25 mouse cellular contexts compared by ENCODE assay signal in the genomic region with DNA sequence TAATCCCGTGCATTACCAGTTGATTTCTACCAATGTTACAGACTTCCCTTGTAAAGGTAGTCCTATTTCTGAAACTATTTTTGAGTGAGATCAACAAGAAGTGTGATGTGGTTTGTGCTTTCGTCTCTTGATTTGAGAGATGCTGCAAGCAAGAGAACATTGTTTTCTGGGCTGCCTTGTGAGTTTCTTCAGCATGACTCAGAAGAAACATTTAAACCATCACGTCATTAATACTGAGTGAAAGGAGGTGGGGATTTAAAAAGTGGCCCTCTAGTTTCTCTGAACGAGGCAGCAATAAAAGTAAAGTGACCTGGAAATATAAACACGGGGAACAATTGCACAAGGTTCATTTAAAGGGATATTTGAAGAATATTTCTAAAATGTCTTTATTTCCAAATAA.
"Had no signal": no experiment of that assay in that cellular context is flagged by ENCODE, and none has a peak within 500 bp of the region (broad histone marks: within the 10 kb centered on the region; RNA-seq: fewer than 3 reads in every experiment).

No protein-coding gene starts in this region.

- H3K4me3 ChIP-seq: heart, adult 2 months; heart, embryonic 13.5 days; heart, embryonic 15.5 days; hindbrain, embryonic 13.5 days; hindbrain, embryonic 15.5 days; kidney, embryonic 15.5 days; left cerebral cortex, adult 2 months; limb, embryonic 10.5 days; limb, embryonic 12.5 days had no signal

- DNase-seq: forebrain, postnatal 0 days; gastrocnemius, postnatal 14 days; gastrocnemius, postnatal 36 days; heart, adult 11 months; heart, adult 2 months; heart, postnatal 14 days; heart, postnatal 36 days; kidney, adult 11 months; kidney, adult 2 months; kidney, adult 9 months; kidney, postnatal 14 days; kidney, postnatal 36 days; layer of hippocampus, adult 9-11 months had no signal

- H3K9me3 ChIP-seq: heart, embryonic 13.5 days; heart, embryonic 15.5 days; hindbrain, embryonic 13.5 days; hindbrain, embryonic 15.5 days; kidney, embryonic 15.5 days; limb, embryonic 10.5 days; limb, embryonic 12.5 days had no signal

- H3K4me1 ChIP-seq: heart, embryonic 13.5 days; heart, embryonic 15.5 days; hindbrain, embryonic 13.5 days; hindbrain, embryonic 15.5 days; kidney, embryonic 15.5 days; limb, embryonic 10.5 days had no signal

- H3K27me3 ChIP-seq: heart, embryonic 13.5 days; heart, embryonic 15.5 days; hindbrain, embryonic 13.5 days; hindbrain, embryonic 15.5 days; kidney, embryonic 15.5 days; limb, embryonic 12.5 days had no signal

- H3K4me2 ChIP-seq: heart, embryonic 11.5 days; heart, embryonic 13.5 days; heart, embryonic 15.5 days; hindbrain, embryonic 13.5 days; hindbrain, embryonic 15.5 days; kidney, embryonic 15.5 days; limb, embryonic 12.5 days had no signal

- H3K36me3 ChIP-seq: heart, embryonic 13.5 days; heart, embryonic 15.5 days; hindbrain, embryonic 13.5 days; hindbrain, embryonic 15.5 days; kidney, embryonic 15.5 days; limb, embryonic 10.5 days; limb, embryonic 12.5 days had no signal

- ATAC-seq: forebrain, postnatal 0 days; hindbrain, postnatal 0 days; intestine, embryonic 16.5 days had no signal

- H3K27ac ChIP-seq: heart, adult 2 months; heart, embryonic 13.5 days; heart, embryonic 15.5 days; hindbrain, embryonic 13.5 days; hindbrain, embryonic 15.5 days; hindbrain, postnatal 0 days; kidney, embryonic 15.5 days; kidney, postnatal 0 days; left cerebral cortex, adult 2 months; limb, embryonic 10.5 days; limb, embryonic 12.5 days had no signal

- H3K9ac ChIP-seq: forebrain, postnatal 0 days; heart, embryonic 13.5 days; heart, embryonic 15.5 days; hindbrain, embryonic 13.5 days; hindbrain, embryonic 15.5 days; kidney, embryonic 15.5 days; limb, embryonic 12.5 days had no signal
